Mouse (Mus musculus) left cerebral cortex, adult 2 months (tissue): ENCODE measurements at regions not wholly inside any gene's neighbourhood (a gene's known extent, or its start where the extent isn't known, plus 50 kb on each side); places are given as distances from the start of the nearest gene placed in this dataset.

Experiments used
- DNase-seq, 2 experiments: peaks; one replicate each; pipeline ENCODE4 v3.0.0; 2021 to 2022; ENCODE audit warnings: low spot score in 2 of 2, mixed read lengths in 1 of 2; ENCODE audit errors: extremely low spot score in 1 of 2
- H3K27ac ChIP-seq: fragments of 200-600 bp; 2 replicates; pipeline ENCODE4 v1.8.1; 2022
- H3K4me3 ChIP-seq: fragments of 200-600 bp; 2 replicates; pipeline ENCODE4 v1.8.1; 2022
- CTCF ChIP-seq: fragments of 200-600 bp; IDR thresholded peaks from 2 replicates; pipeline ENCODE4 v1.8.1; 2022; ENCODE audit warnings: antibody characterized with exemption, mild to moderate bottlenecking, moderate library complexity
- intact Hi-C: fragments of 180-260 bp; cut with DNase I; formaldehyde crosslinking; loops from one replicate; pipeline ENCODE4 v1.15.1; 2025

DNA sequence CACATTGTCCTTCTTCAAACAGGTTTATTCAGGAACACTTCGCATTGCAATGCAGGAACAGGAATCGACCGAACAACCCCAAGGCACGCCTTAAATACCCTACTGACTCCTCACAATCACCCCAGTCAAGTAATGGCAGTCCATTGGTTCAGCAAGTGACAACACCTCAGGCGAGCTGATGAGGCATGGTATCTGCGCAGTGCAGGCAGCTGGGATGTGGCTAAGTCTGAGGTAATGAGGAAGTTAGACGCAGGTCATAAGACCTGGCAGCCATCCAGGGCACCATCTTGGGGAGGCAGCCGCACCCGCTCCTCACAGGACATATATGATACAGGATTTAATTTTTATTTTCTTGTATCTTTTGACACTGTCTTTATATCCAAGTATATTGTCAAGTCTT, 1251.6 kb downstream of the Basp1 start:
- Histone ChIP-seq H3K4me3 (no peak overlapping the region), H3K27ac (no peak overlapping the region)
- intact Hi-C loops: no loop called here
- DNase-seq: no peak
- no peak for TF ChIP-seq CTCF

DNA sequence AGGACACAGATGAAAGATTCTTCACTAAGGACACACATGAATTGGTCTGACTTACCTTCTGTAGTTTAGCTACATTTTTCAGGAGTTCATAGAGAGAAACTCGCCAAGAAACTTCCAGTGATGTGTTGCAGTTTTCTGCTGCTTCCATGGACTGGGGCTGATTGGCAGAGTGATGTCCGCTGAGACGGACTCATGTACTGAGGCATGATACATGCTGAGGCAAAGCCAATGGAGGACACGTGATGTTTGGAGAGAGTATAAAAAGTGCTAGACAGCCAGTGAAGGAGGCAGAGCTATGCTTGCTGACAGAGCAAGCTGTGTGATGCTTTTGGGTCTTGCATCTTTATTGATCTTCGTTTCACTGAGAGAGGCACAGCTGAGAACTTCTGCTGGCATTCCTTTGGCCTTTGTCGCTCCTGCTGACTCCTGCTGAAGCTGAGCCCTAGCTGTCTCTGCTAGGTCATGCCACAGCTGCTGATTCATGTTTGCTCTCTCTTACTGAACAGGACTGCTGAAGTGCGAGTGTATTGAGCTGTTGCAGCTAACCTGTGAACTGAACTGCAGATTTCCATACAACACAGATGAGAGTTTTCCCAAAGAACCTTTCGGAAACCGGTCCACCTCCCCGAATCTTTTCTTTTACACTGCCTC, 1255.7 kb downstream of the Basp1 start:
- no peak for TF ChIP-seq CTCF
- no peak overlapping the region for H3K27ac ChIP-seq
- H3K4me3 ChIP-seq: no peak overlapping the region
- DNase-seq: no peak
- intact Hi-C loops: no loop called here

DNA sequence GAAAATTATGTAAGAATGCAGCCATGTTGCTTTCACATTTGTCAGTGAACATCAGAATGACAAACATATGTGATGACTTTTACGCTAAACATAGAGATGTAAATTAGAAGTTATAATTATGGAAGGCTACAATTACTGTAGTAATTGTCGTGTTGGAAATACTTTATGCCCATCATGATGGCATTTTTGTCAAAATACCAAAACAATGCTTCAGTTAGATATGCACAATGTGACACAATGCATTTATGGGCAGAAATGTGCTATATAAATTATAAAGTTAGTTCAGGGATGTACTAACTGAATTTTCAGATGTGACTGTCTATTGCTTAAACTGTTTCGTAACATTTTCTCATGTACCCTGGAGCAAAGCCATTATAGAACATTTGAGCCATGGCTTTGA, 1259.3 kb downstream of the Basp1 start:
- DNase-seq: no peak
- intact Hi-C loops: no loop called here

DNA sequence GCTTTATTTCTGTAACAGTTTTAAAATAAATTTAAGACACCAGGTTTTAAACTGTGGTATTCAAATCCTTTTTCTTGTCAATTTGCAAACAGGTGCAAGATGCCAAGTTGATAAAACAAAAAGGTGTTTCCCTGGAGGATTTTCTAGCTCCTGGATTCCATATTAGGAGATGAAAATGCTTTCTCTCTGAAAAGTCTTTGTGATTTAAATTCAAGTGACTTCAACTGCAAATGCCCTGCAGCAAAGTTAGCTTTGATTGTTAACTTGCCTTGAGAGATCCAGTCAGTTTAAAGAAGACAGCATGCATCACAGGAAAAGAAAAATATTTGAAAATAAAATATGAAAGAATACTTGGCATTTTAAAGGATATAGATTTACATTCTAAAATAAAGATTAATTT, 1289.3 kb downstream of the Basp1 start:
- H3K27ac ChIP-seq: no peak overlapping the region
- no peak overlapping the region for H3K4me3 ChIP-seq
- intact Hi-C loops: no loop called here
- no peak for DNase-seq
- no peak for TF ChIP-seq CTCF

More for the DNA sequence above, 1259.3 kb downstream of the Basp1 start:
- H3K27ac ChIP-seq: no peak overlapping the region
- no peak for TF ChIP-seq CTCF
- H3K4me3 ChIP-seq: no peak overlapping the region

DNA sequence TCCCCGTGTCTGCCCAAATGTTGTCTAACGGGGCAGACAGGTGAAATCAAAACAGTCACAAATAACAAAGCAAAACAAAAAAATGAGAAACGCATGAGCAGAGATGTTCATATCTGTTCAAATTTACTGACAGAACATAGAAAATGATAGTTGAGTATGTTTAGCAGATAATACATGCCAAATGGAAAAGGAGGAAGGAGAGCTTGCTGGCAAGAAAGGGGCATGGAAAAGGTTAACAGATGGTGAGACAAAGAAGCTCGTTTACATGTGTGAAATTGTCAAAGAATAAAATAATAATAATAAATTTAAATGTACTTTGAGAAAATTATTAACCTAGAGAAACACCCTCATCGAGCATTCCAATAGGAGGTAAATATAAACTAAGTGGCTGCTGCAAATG, 1327.3 kb downstream of the Basp1 start:
- Histone ChIP-seq H3K27ac (no peak overlapping the region), H3K4me3 (no peak overlapping the region)
- DNase-seq: no peak
- intact Hi-C loops: no loop called here
- TF ChIP-seq CTCF: no peak

DNA sequence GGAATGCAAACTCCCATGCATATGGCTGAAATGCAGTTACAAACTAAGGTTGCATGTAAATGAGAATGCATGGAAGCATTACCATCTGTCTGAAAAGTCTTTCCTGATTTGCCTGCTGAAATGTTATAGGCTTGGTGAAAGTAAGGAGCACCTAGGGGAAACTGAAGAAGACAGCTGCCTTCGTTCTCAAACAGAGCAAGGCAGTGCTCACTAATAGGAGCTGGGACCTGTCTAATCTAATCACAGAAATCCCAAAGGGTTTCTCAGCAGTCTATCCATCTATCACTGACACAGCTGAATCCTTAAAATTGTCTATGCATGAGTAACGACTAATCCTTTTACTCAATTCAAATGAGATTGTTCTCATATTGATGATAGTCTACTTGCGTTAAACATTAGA, 1360.4 kb downstream of the Basp1 start:
- H3K4me3 ChIP-seq: no peak overlapping the region
- no peak for TF ChIP-seq CTCF

DNA sequence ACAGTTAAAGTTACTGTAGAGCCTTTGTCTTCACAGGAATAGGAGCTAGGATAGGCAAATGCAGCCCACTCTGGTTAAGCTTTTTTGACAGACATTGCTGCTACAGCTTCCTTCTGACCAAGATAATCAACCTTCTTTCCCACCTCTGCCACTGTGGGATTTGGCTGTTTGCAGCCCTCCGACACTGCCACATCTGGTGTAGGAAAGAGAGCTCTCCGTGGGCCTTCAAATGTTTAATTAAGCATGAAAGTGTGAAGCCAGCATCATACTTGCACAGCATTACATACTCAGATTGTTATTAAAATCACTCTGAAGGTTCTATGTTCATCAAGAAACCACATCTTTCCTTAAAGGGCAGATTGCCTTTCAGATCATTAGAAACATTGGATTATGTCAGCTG, 1372.7 kb downstream of the Basp1 start:
- Histone ChIP-seq H3K4me3 (no peak overlapping the region), H3K27ac (no peak overlapping the region)
- intact Hi-C loops: no loop called here
- TF ChIP-seq CTCF: no peak
- DNase-seq: no peak

More for the DNA sequence above, 1360.4 kb downstream of the Basp1 start:
- intact Hi-C loops: no loop called here
- H3K27ac ChIP-seq: no peak overlapping the region
- DNase-seq: no peak

DNA sequence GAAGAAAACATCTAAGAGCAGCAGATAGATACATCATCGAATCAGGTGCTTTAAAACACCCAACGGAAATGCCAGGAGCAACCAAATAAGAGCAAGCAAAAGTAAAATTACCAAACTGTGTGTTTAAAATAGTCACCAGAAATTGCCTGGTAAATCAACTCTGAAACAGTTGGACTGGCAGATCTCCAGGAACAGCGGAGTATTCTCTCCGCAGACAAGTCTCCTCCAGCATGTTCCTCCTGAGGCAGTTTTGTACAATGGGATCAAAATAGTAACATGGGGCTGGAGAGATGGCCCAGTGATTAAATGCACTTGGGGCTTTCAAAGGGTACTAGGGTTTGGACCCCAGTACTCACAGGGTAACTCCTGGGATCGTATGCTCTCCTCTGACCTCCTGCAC, 1374.4 kb downstream of the Basp1 start:
- DNase-seq: peak in 1 of 2 experiments; percentile 13
- no peak for TF ChIP-seq CTCF
- Histone ChIP-seq H3K27ac (no peak overlapping the region), H3K4me3 (no peak overlapping the region)
- intact Hi-C loops: no loop called here

DNA sequence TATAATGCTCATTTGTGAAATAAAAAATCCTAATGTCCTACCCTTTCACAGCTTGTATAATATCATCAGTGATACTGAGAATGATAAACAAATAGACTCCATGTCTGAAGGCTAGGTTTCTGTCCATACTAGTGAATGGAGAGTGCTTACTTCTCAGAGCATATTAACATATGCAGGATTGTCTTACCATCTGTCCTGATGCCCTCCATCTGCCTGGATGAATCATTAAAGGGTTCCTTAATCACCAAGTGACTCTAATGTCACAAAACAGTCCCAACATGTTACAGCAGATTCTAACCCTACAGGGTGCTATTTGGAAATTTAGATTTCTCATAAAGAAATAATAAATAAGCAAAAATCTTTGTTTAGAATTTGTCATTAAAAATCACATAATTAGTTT, 1391.4 kb downstream of the Basp1 start:
- Histone ChIP-seq H3K27ac (no peak overlapping the region), H3K4me3 (no peak overlapping the region)
- no peak for DNase-seq
- intact Hi-C loops: no loop called here
- no peak for TF ChIP-seq CTCF

DNA sequence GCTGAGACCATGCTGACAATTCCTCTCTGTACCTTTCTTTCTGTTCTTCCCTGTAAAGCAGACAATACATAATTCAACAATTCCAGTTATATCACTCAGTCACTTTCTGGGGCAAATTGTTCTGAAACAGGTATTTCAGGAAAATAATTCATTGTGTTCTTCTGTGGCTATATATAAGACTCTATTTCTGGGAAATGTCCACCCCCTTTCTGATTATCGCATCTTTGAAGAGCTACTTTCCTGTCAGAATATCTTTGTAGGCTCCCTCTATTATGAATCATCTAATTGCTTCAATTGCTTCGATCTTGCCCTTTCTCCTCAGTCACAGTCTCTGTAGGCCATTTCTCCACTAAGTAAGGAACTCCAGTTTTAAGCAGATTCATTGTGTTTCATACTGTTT, 1408.9 kb downstream of the Basp1 start:
- Histone ChIP-seq H3K4me3 (no peak overlapping the region), H3K27ac (no peak overlapping the region)
- TF ChIP-seq CTCF: no peak
- intact Hi-C loops: no loop called here
- no peak for DNase-seq

DNA sequence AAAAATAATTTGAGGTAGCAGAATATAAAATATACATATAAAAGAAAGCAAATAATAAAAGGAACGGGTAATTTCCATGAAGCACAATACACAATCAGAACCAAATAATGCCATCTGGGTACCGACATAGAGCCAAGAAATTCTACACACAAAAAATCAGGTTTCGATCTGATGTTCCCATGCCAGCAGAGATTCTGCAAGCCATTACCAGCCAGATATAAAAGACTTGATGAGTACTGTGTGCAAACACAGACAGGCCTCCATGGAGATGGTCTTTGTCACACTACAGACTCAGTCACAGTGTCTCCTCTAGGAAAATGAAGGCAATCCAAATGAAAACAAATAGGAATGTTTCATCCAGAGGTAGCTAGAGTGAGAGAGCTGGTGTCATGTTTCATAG, 1430.7 kb downstream of the Cdh18 start:
- no peak for TF ChIP-seq CTCF
- DNase-seq: no peak
- intact Hi-C loops: no loop called here
- Histone ChIP-seq H3K4me3 (no peak overlapping the region), H3K27ac (no peak overlapping the region)
